Mouse (Mus musculus) lung, embryonic 16.5 days (tissue): ENCODE data around the gene Mast4. TPM values are rescaled to one million over a fixed set of nuclear protein-coding genes. Genes with fewer than 3 reads are reported as not detected.
A peak's percentile ranks its signal among the peaks of the same experiment; 100 is the strongest.

ENCODE experiments used
- ATAC-seq: fragments of 200-750 bp; cut with Nextera tagmentation; 2 replicates; pipeline ENCODE4 v1.8.0; 2017; ENCODE audit warnings: low read depth, mild to moderate bottlenecking, moderate library complexity
- H3K27ac ChIP-seq: fragments of 300-500 bp; sonication (generic); 2 replicates; pipeline ENCODE4 v1.5.1; 2014; ENCODE audit warnings: mild to moderate bottlenecking, control low read depth, low read length
- H3K27me3 ChIP-seq: fragments of 300-500 bp; sonication (generic); 2 replicates; pipeline ENCODE4 v1.6.1; 2014; ENCODE audit warnings: low read depth, low read length, mixed read lengths; ENCODE audit not compliant: control insufficient read depth, insufficient read depth
- H3K36me3 ChIP-seq: fragments of 300-500 bp; sonication (generic); 2 replicates; pipeline ENCODE4 v1.6.1; 2014; ENCODE audit warnings: low read length; ENCODE audit not compliant: control insufficient read depth, insufficient read depth
- H3K4me1 ChIP-seq: fragments of 300-500 bp; sonication (generic); replicated peaks from 2 replicates; pipeline ENCODE4 v1.6.1; 2014; ENCODE audit warnings: low read length, mixed read lengths; ENCODE audit not compliant: control insufficient read depth, insufficient read depth
- H3K4me2 ChIP-seq: fragments of 300-500 bp; sonication (generic); 2 replicates; pipeline ENCODE4 v1.6.1; 2014; ENCODE audit warnings: low read depth, low read length, control low read depth
- H3K4me3 ChIP-seq: fragments of 300-500 bp; sonication (generic); 2 replicates; pipeline ENCODE4 v1.5.1; 2014; ENCODE audit warnings: mild to moderate bottlenecking, low read length, control low read depth
- H3K9ac ChIP-seq: fragments of 300-500 bp; sonication (generic); 2 replicates; pipeline ENCODE4 v1.6.1; 2014; ENCODE audit warnings: low read length, control low read depth
- H3K9me3 ChIP-seq: fragments of 300-500 bp; sonication (generic); 2 replicates; pipeline ENCODE4 v1.6.1; 2016; ENCODE audit warnings: low read length; ENCODE audit not compliant: control insufficient read depth
- WGBS: fragments of 180-500 bp; shearing (Covaris S2); extraction: QIAGEN DNeasy Blood & Tissue Kit; methylation state at CpG from one replicate; pipeline ENCODE4 v1.1.7; 2014; 5-methylcytosine and 5-hydroxymethylcytosine counted together
- polyA plus RNA-seq: library from polyadenylated mRNA; unstranded; fragments of >200 nt; fragmentation: Nextera tagmentation; extraction: Ambion mirVana; gene quantifications from 2 replicates; pipeline ENCODE4 v1.2.1, GENCODE M21; 2015

The Mast4 gene
- polyA plus RNA-seq, 1 experiment from 2014 or later: 30.2 TPM

DNA sequence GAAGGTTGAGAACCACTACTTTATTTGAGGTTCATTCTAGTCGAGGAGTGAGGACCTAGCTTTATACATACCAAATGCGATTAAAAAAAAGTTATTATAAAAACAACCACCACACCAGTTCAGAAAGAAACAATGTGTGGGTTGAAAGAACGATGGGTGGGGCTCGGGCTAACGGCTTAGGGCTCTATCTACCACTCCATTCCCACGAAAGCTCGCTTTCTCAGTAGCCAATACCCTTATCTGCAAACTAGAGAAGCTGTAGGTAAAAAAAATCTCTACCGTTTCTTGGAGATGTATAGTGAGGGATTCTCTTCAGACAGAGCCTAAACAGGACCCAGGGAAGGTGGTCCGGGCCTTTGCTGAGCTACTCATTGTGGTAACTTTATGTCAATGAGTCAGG lies 561.1 kb downstream of the Mast4 start:
- no peak overlapping the region for H3K27ac ChIP-seq
- H3K9me3 ChIP-seq: no peaks in the 10 kb centered on the region
- H3K36me3 ChIP-seq: peaks cover 12% of the 10 kb centered on the region
- no peak overlapping the region for H3K4me2 ChIP-seq
- H3K4me1 ChIP-seq: peaks cover 4% of the 10 kb centered on the region; the same call in 1 of the 2 replicates
- 85% methylated on average over 9 of the region's 9 CpGs for WGBS
- no peak overlapping the region for H3K9ac ChIP-seq
- no peak overlapping the region for H3K4me3 ChIP-seq
- no peak for ATAC-seq
- H3K27me3 ChIP-seq: no peaks in the 10 kb centered on the region

DNA sequence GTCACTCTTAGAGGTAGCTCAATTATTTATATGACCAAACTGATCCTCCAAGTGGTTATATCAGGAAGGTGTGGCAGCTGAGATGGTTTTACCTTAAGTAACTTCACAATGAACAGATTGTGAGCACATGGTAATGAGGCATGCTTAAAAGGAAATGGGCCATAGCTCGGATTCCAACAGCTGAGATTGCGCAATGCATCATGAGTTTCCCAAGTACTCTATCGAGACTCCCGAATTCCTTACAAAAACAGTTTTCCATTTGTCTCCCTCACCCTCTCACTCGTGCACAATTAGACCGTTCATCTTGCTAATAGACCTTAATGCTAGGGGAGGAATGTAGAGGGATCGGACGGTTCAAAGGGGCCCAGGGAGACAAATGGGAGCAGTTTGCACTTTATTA lies 564.1 kb downstream of the Mast4 start:
- Histone ChIP-seq H3K27ac (no peak overlapping the region), H3K4me2 (no peak overlapping the region), H3K9ac (no peak overlapping the region), H3K4me3 (no peak overlapping the region), H3K4me1 (peaks cover 4% of the 10 kb centered on the region; the same call in 1 of the 2 replicates), H3K9me3 (no peaks in the 10 kb centered on the region), H3K27me3 (no peaks in the 10 kb centered on the region), H3K36me3 (peaks cover 17% of the 10 kb centered on the region)
- 36% methylated on average over 8 of the region's 8 CpGs for WGBS
- peak; percentile 79 for ATAC-seq

DNA sequence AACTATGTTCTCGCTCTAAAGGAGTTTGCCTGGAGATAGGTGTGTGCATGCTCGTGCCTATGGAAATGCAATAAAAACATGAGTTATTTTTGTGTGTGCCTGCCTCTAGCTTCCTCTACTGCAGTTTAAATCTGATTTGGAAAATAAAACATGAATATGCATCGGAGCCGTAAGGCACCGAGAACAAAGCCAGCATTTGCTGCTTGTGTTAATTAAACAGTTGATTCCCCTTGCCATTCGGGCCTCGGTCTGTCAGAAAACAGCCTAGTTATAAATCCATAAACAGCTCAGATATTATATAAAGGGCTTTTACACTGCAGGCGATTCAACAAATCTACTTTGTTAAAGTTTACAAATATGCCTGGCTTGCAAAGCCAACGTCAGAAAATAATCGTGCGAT lies 565.8 kb downstream of the Mast4 start:
- Histone ChIP-seq H3K9me3 (no peaks in the 10 kb centered on the region), H3K27me3 (no peaks in the 10 kb centered on the region), H3K4me1 (peaks cover 4% of the 10 kb centered on the region; the same call in 1 of the 2 replicates), H3K36me3 (peaks cover 12% of the 10 kb centered on the region), H3K4me3 (no peak overlapping the region), H3K27ac (no peak overlapping the region), H3K4me2 (no peak overlapping the region), H3K9ac (no peak overlapping the region)
- 91% methylated on average over 11 of the region's 11 CpGs for WGBS
- no peak for ATAC-seq

DNA sequence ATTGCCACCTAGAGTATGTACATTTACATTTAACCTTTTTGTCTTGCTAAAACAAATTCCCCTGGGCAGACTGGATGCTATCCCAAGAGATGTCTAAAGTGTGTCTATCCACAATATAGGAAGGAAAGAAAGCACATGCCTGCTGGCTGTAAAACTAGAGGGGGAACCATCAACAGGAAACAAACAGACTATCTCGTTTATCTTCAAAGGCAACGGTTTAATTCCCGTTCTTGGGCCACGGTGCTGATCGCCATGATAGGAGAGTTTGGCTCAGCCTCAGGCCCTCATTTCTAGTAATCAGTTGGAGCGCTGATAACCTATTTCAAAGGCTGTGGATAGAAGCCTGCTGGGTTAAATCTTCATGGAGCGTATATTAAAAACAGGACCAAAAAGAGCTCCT lies 567.2 kb downstream of the Mast4 start:
- Histone ChIP-seq H3K4me2 (no peak overlapping the region), H3K27me3 (no peaks in the 10 kb centered on the region), H3K27ac (no peak overlapping the region), H3K9ac (no peak overlapping the region), H3K4me3 (no peak overlapping the region), H3K9me3 (no peaks in the 10 kb centered on the region), H3K4me1 (peaks cover 4% of the 10 kb centered on the region; the same call in 1 of the 2 replicates), H3K36me3 (peaks cover 12% of the 10 kb centered on the region)
- no peak for ATAC-seq
- 69% methylated on average over 7 of the region's 7 CpGs for WGBS

DNA sequence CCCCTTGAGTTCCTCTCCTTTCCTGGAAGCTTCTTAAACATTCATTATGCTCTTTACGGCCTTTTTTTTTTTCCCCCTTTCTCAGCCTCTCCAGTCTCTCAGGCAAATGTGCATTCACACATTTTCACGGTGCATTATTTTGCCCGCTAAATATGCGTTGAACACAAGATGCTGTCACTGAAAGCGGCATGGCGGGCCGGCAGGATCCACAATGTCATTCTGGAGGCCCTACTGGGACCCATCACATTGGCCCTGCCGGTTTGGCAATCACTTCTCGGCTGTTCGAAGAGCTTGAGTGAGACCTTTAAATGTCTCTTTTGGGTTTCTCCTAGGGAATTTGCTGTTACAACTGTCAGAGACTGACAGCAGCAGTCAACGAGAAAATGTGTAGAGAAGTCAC lies 569.1 kb downstream of the Mast4 start:
- Histone ChIP-seq H3K9me3 (no peaks in the 10 kb centered on the region), H3K4me3 (no peak overlapping the region), H3K4me1 (peaks cover 2% of the 10 kb centered on the region; the same call in 1 of the 2 replicates), H3K9ac (no peak overlapping the region), H3K4me2 (no peak overlapping the region), H3K27me3 (no peaks in the 10 kb centered on the region), H3K36me3 (peaks cover 12% of the 10 kb centered on the region), H3K27ac (no peak overlapping the region)
- no peak for ATAC-seq
- WGBS: 89% methylated on average over 11 of the region's 11 CpGs

DNA sequence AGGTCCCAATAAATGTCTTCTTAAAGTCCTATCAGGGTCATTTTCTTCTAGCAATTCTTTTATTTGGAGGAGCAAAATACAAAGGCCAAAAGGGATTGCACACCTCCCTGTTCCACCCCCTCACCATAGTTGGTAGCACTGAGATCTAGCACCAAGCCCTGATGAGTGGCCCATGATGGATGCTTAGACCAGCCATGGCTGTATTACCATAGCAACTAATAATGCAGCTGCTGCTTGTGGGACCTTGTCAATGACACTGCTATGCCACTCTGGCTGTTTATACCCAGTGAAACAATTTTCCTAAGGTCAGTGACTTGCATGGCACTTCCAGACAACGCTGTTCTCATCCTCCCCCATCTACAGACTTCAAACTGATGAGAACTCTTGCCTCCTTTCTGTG lies 570.1 kb downstream of the Mast4 start:
- no peak overlapping the region for H3K9ac ChIP-seq
- peaks cover 8% of the 10 kb centered on the region for H3K36me3 ChIP-seq
- no peaks in the 10 kb centered on the region for H3K27me3 ChIP-seq
- no peak for ATAC-seq
- H3K4me3 ChIP-seq: no peak overlapping the region
- 70% methylated on average over 1 of the region's 1 CpGs for WGBS
- H3K27ac ChIP-seq: no peak overlapping the region
- H3K9me3 ChIP-seq: no peaks in the 10 kb centered on the region
- no peak overlapping the region for H3K4me2 ChIP-seq
- no peaks in the 10 kb centered on the region for H3K4me1 ChIP-seq

DNA sequence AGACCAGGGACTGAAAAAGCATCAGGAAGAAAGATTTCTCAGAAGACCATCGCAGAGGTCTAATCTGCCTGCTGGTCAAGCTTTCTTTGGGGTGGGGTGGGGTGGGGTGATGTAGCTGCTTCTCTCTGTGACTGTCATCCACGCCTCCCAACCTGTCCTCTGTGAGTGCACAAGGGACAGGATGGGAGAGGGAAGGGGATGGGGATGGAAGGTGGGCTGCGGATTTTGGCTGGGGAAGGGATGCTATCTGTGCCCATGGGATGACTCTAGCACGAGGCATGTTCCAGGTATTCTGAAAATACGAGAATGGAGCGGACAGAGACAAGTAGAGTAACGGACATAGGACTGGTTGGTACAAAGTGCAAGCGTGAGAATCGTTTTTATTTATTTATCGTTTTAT lies 572.1 kb downstream of the Mast4 start:
- Histone ChIP-seq H3K4me3 (no peak overlapping the region), H3K27ac (no peak overlapping the region), H3K27me3 (no peaks in the 10 kb centered on the region), H3K9me3 (no peaks in the 10 kb centered on the region), H3K4me2 (no peak overlapping the region), H3K36me3 (peaks cover 11% of the 10 kb centered on the region), H3K4me1 (no peaks in the 10 kb centered on the region), H3K9ac (no peak overlapping the region)
- no peak for ATAC-seq
- WGBS: 87% methylated on average over 10 of the region's 10 CpGs

DNA sequence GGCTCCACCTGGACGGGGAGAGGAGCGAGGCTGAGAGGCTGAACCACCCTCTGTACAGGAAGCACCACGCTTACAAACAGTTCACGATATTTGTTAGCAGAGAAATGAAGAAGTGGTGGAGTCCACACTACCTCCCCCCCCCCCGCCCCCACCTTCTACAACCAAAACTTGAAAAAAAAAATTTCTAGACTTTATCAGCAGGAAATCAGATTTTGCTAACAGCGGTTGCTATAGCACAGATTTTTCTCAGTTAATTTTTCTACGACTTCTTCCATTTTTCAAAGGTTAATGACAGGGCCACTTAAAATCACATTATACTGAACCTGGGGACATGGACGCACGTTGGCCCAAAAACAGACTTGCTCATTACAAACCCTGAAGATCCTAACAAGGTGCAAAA lies 572.9 kb downstream of the Mast4 start:
- 75% methylated on average over 9 of the region's 9 CpGs for WGBS
- ATAC-seq: no peak

DNA sequence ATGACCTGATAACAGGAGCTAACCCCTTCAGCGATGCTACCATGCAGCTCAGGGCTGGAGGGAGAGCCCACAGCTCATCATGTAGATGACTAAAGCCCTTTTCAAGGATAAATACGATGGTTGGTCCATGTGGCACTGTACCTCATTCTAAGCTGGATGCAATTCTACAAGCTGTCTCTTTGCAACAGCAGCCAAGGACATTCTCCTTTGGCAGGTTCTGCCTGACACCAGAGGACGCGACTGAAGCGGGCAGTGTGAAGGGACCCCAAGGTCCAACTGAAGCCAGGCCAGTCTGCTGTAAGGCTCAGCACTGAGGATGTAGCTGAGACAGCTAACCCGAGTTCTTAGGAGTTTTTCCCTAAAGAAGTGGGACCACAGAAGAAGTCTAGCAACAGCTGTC lies 576.3 kb downstream of the Mast4 start:
- Histone ChIP-seq H3K27ac (no peak overlapping the region), H3K9ac (no peak overlapping the region), H3K36me3 (peaks cover 10% of the 10 kb centered on the region), H3K9me3 (no peaks in the 10 kb centered on the region), H3K27me3 (no peaks in the 10 kb centered on the region), H3K4me1 (peaks cover 6% of the 10 kb centered on the region; the same call in 1 of the 2 replicates), H3K4me3 (no peak overlapping the region), H3K4me2 (no peak overlapping the region)
- WGBS: 89% methylated on average over 6 of the region's 6 CpGs
- ATAC-seq: no peak

More for the DNA sequence above, 572.9 kb downstream of the Mast4 start:
- no peak overlapping the region for H3K4me2 ChIP-seq
- H3K9ac ChIP-seq: no peak overlapping the region
- H3K27ac ChIP-seq: no peak overlapping the region
- no peaks in the 10 kb centered on the region for H3K9me3 ChIP-seq
- H3K36me3 ChIP-seq: peaks cover 8% of the 10 kb centered on the region
- H3K4me1 ChIP-seq: no peaks in the 10 kb centered on the region
- no peaks in the 10 kb centered on the region for H3K27me3 ChIP-seq
- H3K4me3 ChIP-seq: no peak overlapping the region

DNA sequence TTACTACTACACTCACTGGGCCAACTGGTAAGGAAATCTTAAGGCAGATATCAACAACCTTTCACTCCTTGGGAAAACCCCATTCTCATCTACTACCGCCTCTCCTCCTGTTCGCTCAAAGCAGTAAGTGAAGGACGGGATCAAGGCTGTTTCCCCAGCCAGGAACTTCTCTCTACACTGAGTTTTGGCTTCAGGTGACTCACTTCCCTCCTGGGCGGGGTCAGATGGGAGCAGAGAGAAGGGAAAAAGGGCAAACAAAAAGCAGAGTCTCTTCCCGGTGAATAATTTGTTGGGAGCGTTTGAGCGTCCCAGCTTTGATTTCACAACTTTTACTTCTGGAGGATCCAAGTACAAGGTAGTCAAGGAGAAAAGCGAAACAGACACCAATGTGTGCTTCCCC lies 578.2 kb downstream of the Mast4 start:
- peaks cover 6% of the 10 kb centered on the region; the same call in 1 of the 2 replicates for H3K4me1 ChIP-seq
- no peak overlapping the region for H3K27ac ChIP-seq
- no peaks in the 10 kb centered on the region for H3K27me3 ChIP-seq
- H3K9ac ChIP-seq: no peak overlapping the region
- no peaks in the 10 kb centered on the region for H3K9me3 ChIP-seq
- 82% methylated on average over 8 of the region's 8 CpGs for WGBS
- peaks cover 15% of the 10 kb centered on the region for H3K36me3 ChIP-seq
- no peak overlapping the region for H3K4me3 ChIP-seq
- H3K4me2 ChIP-seq: no peak overlapping the region
- no peak for ATAC-seq
